Mouse (Mus musculus) lung, postnatal 14 days (tissue): Measurements from ENCODE around the gene Tgm4.

ENCODE experiments used
- DNase-seq: peaks from one replicate; pipeline ENCODE4 v3.0.0; 2021

Tgm4 gene

GRCm38 (mm10) chr9:123034426-123034825 lies at the start of gene Tgm4:
Tgm4 (plus strand) TSS chr9:123034726.
- DNase-seq = no peak

GRCm38 (mm10) chr9:122998406-122999192 lies 35.9 kb upstream of the Tgm4 start:
- no peak for DNase-seq

DNA sequence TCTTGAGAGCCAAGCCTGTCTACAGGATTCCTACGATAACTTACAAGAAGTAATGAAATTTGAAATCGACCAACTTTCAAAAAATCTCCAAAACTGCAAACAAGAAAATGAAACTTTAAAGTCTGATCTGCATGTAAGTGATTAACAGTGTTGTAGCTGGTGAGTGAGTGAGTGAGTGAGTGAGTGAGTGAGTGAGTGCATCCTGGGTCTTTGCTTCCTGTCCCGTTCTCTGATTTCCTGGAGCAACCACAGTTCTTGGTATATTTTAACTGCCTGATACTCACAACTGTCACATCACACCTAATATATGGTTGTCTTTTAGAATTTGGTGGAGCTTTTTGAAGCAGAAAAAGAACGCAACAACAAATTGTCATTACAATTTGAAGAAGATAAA lies 35.3 kb upstream of the Tgm4 start:
- no peak for DNase-seq

- DNase-seq = no peak
These were observed 29.8 kb upstream of the Tgm4 start for GRCm38 (mm10) chr9:123004718-123005117.

DNA sequence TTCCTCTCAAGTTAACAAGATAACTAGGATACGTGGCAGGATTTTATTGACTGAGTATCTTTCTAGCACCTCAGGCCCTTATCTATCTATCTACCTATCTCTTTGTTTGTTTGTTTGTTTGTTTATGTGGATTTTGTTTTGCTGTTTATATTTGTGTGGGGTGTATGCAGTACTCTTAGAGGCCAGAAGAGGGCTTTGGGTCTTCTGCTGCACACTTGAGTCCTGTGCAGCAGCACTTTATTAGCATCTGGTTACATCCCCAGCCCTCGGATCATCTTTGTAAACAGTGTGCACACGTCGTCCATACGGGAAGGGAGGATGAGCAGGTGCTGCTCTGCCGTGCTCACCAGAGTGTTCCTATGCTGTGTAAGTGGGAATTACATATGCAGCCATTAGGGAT lies 28.5 kb upstream of the Tgm4 start:
- DNase-seq = no peak

DNA sequence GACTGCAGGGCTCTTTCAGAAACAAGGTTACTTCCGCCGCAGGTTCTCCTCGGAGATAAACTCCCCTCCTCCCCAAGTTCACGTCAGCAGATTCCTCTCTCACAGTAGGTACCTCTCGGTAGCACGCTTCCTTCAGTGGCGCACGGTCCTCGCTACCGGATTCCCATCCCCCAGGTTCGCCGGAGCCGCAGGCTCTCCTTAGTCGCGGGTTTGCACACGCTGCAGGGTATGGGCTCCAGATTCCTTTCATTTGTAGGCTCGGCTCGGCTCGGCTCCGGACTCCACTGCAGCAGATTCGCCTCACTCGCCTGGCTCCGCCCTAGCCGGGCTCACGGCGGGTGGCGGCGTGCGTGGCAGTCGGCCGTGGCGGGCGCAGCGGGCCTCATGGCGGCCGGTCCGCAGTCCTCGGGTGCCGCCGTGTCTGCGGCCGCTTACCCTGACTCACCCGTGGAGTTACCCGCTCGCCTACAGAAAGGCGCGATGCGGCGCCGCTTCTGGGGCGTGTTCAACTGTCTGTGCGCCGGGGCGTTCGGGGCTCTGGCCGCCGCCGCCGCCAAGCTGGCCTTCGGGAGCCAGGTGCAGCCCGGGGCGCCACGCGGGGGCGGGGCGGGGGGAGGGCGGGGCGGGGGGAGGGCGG lies 13.4 kb upstream of the Tgm4 start, which contains the start of gene Tmem42:
Gene Tmem42, plus strand, starts transcription at position 332 of the 637 bp plus-strand sequence.
- peak; percentile 82 for DNase-seq

DNA sequence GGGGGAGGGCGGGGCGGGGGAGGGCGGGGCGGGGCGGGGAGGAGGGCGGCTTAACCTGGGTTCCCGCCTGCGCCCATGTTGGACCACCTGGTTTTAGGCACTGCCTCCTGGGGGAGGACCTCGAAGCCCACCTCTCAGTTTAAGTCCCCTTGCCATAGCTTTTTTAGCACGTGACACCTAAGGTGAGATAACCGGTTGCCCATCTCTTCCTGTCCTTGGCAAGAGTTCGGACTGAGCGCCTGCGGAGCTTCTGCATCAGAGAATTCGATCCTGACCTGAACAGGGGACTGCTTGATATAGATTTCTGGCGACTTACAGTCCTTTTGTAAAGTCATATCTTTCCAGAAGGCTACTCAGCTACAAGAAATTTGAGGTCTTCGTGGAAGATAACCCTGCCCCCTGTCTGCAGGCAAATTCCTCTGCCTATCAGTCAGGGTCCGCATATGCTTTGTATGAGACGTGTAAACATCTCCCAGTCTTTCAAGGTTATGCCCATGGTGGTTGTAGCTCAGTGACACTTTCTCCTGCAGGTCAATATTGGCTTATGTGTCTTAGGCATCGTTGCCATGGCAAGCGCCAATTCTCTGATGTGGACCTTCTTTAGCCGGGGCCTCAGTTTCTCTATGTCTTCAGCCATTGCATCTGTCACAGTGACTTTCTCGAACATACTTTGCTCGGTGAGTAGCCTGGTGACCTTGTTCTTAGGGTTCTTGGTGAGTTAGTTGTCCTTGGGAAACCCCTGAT lies 12.7 kb upstream of the Tgm4 start:
- DNase-seq = no peak

GRCm38 (mm10) chr9:123024201-123024600 lies 10.3 kb upstream of the Tgm4 start:
- no peak for DNase-seq

DNA sequence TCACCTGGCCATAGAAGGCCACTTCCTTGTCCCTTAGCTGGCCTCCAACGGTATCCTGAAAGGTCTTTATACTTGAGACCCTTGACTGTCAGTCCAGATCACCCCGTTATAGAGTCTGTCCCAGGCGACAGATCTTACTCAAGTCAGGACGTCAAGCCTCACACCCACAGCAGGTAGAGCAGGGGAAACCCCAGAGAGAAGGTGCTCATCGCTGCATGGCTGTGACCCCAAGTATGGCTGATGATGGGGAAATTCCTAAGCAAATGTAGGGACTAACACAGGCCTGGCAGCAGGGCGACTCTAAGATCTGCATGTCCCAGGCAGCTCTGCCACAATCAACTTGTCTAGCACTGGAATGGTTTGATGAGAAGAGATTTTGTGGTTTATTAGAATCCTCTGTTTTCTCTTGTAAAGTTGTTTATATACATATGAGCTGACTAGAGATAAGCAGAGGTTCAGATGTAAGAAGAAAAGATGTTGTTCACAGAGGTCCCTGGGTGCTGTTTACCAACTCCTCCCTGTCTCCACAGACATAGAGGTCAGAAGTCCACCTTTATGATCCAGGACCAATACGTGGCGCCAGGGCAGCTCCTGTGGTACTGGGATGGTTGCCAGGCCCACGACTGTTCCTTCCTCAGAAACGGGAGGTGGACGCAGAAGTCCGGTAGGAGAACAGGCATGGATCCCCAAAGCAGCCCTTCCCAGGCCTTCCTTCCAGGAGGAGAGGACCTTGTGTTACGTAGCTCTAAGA lies 2.9 kb upstream of the Tgm4 start:
- DNase-seq = no peak

GRCm38 (mm10) chr9:123047665-123048064 lies 13.1 kb downstream of the Tgm4 start:
- no peak for DNase-seq

GRCm38 (mm10) chr9:123058724-123059292 lies 24.3 kb downstream of the Tgm4 start:
- no peak for DNase-seq

DNA sequence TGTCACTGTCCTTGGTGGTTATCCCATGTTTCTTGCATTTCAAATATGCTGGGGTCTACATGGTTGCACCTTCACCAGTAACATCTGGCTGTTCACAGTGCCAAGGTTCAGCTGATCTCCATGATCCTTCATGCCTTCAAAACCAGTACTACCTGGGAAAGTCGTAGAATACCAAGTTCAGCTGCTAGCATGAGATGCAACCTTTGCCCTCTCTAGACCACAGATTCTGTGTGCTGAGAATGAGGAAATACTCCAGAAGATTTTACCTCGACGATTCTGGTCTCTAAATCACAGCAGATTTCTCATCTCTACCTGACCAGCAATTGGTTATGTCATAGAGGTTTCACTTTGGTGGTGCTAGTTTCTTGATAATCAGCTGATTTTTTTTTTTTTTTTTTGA lies 25.6 kb downstream of the Tgm4 start:
- DNase-seq = no peak

GRCm38 (mm10) chr9:123079149-123079548 lies 44.6 kb downstream of the Tgm4 start:
- DNase-seq = no peak

DNA sequence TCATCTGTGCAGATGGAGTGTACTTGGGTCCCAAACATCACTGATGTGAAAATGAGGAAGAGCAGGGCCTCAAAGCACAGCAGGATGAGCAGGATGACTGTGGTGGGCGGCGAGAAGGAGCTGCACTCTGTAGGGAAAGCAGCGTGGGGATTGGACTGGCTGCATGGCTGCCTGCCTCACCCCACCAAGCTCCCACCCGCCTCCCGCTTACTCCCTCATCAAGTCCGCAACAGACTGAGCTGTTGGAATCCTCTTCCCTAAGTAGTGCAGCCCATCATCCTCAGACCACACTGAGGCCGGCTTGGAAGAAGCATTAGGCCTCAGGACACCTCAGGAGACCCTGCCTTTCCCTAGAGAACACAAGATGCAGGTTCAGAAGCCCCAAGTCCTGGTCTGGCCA lies 45.8 kb downstream of the Tgm4 start:
- no peak for DNase-seq

DNA sequence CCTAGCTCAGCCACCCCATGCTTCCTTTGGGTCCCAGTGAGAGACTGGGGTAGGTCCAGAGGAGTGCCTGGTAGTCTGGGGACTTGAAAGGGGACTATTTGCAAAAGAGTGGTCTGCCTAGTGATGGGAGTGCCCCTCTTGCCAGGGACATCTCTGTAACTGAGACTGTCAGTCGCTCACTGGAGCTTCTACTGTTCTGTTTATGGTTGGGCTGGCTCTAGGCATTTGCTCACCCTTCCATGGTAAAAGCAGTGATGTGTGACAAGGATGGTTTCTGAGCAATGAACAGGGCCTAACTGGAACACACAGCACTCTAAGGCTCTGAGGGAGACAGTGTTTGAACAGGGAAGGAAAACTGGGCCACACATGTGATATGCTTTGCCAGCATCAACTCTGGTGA lies 46.3 kb downstream of the Tgm4 start:
- DNase-seq = no peak

DNA sequence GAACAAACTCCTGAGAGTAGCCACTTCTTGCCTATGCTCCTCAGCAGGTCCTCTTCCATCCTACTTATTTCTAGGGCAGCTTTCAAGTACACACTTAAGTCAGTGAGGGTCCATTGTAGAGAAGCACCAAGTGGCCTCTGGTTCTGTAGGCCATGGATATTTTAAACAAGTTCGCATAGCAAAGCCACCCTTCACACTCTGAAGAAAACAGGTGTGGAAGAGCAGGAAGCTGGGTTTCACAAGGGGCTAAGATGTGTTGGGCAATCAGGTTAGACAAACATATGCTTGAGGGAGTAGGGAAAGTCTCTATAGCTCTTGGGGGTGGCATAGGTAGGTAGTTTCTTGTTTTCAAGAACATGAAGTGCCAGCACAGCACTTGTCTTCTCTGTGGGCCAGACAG lies 50.8 kb downstream of the Tgm4 start:
- peak; percentile 38 for DNase-seq

GRCm38 (mm10) chr9:123087558-123087957 lies 53.0 kb downstream of the Tgm4 start:
- no peak for DNase-seq

DNA sequence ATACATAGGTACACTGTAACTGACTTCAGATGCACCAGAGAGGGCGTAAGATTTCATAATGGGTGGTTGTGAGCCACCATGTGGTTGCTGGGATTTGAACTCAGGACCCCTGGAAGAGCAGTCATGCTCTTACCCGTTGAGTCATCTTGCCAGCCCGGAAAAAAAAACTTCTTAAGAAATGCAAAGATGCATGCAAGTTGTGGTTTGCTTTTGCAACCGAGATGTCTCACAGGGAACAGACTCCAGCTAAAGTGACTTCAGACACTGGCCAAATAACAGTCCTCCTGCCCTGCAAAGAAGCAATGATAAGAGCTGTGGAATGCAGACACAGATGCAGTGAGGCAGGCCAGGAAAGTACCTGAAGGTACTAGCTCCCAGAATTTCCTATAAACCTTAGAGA lies 56.3 kb downstream of the Tgm4 start:
- DNase-seq = no peak

DNA sequence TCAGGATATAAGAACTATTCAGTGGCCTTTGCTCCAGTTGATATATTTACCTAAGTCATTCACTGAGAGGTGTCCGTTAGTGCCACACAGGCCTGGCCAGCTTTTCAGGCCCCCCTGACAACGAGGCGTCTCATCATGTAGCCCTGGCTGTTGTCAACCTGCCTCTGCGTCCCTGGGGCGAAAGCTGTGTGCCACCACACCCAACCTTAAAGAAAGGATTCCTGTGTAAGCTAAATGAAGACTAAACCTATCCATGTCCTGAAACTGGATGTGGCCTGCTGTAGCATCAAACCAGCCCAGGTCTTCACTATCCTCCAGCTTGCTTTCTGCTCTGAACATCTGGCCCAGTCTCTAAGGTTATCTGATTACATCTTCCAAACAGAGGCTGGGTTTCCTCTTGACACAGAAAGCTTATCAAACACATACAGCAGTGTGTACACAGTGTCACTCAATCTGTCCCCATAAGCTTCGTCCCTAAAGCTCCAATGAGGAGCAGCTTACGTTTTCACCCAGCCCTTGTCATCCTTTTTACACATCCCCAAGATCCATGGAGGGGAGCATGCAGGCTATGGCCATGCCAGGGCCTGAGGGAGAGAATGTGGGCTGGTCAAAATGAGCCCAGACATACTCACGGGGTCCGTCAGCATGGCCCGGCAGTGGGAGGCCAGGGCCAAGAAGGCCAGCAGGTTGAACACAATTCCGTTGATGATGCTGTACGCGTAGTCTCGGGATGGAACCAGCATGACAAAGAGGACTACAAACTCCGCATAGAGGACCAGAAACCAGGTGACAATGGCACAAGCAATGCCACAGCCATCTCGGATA lies 65.3 kb downstream of the Tgm4 start:
- no peak for DNase-seq

- DNase-seq = no peak
These were observed 68.9 kb downstream of the Tgm4 start for GRCm38 (mm10) chr9:123103425-123103824.

GRCm38 (mm10) chr9:123104362-123104761 lies 69.8 kb downstream of the Tgm4 start:
- no peak for DNase-seq

DNA sequence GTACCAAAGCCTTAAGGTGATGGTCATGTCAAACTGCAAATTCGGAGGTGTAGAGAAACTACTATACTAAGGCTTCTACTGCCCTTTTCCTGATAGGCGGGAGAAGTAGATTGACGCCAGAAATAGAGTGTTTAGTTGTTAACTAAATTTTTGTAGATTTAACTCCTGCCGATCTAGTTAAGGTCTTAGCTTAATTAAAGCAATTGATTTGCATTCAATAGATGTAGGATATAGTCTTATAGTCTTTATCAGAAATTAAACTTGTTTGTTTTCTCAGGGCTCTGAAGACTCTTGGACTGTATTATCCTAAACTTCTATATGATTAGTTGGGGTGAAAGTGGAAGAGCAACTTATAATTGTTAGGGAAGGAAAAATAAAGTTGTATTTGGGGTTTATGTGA lies 72.7 kb downstream of the Tgm4 start:
- no peak for DNase-seq
